Mouse (Mus musculus) adrenal gland, adult 8-10 months (tissue): ENCODE data around the gene Klhl10. TPM values are rescaled to one million over a fixed set of nuclear protein-coding genes. Genes with fewer than 3 reads are reported as not detected.

Experiments
- DNase-seq: peaks from one replicate; pipeline ENCODE4 v3.0.0; 2022
- total RNA-seq, 4 experiments: library from RNA; stranded (reverse); gene quantifications; 2 replicates each; pipeline ENCODE4 v1.2.4; 2022

Klhl10 gene
- total RNA-seq, 4 experiments from 2014 or later: 0.99 to 2.3 (median 1.5) TPM

GRCm38 (mm10) chr11:100408835-100409462 is 32.8 kb upstream of the Klhl10 start:
- no peak for DNase-seq

- DNase-seq: no peak
These were observed 32.0 kb upstream of the Klhl10 start for GRCm38 (mm10) chr11:100409686-100410085.

GRCm38 (mm10) chr11:100411736-100412135 is 30.0 kb upstream of the Klhl10 start:
- no peak for DNase-seq

GRCm38 (mm10) chr11:100413541-100413940 is 28.2 kb upstream of the Klhl10 start:
- DNase-seq: no peak

- peak; percentile 70 for DNase-seq
These were observed 27.4 kb upstream of the Klhl10 start, which contains the start of gene P3h4 for GRCm38 (mm10) chr11:100414021-100414913. P3h4 (minus strand) TSS chr11:100414836.

- peak; percentile 56 for DNase-seq
These were observed 26.5 kb upstream of the Klhl10 start, which contains the start of gene Fkbp10 for GRCm38 (mm10) chr11:100414914-100415822. Fkbp10 (plus strand) TSS chr11:100415697.

- no peak for DNase-seq
These were observed 20.2 kb upstream of the Klhl10 start for GRCm38 (mm10) chr11:100421537-100421936.

GRCm38 (mm10) chr11:100423836-100424235 is 17.9 kb upstream of the Klhl10 start:
- DNase-seq: no peak

GRCm38 (mm10) chr11:100425851-100426250 is 15.9 kb upstream of the Klhl10 start:
- DNase-seq: peak; percentile 77

- DNase-seq: no peak
These were observed 14.9 kb upstream of the Klhl10 start for GRCm38 (mm10) chr11:100426820-100427219.

- peak; percentile 90 for DNase-seq
These were observed 13.0 kb upstream of the Klhl10 start for GRCm38 (mm10) chr11:100428612-100429199.

GRCm38 (mm10) chr11:100430052-100430451 is 11.7 kb upstream of the Klhl10 start:
- no peak for DNase-seq

GRCm38 (mm10) chr11:100432002-100432401 is 9.7 kb upstream of the Klhl10 start:
- DNase-seq: no peak

- no peak for DNase-seq
These were observed 6.0 kb upstream of the Klhl10 start for GRCm38 (mm10) chr11:100435678-100436246.

GRCm38 (mm10) chr11:100437901-100438300 is 3.8 kb upstream of the Klhl10 start:
- DNase-seq: no peak

GRCm38 (mm10) chr11:100440691-100441522 is 810 bp upstream of the Klhl10 start:
- peak; percentile 81 for DNase-seq

- no peak for DNase-seq
These were observed 908 bp downstream of the Klhl10 start for GRCm38 (mm10) chr11:100442625-100443024.

GRCm38 (mm10) chr11:100457247-100457646 is 15.5 kb downstream of the Klhl10 start:
- no peak for DNase-seq

- DNase-seq: no peak
These were observed 16.0 kb downstream of the Klhl10 start for GRCm38 (mm10) chr11:100457711-100458110.

GRCm38 (mm10) chr11:100462699-100463098 is 21.0 kb downstream of the Klhl10 start:
- DNase-seq: no peak
